Mouse (Mus musculus) ES-Bruce4 (cell line): Measurements from ENCODE around the gene Stoml3.

Experiments
- CTCF ChIP-seq: IDR thresholded peaks from one replicate; pipeline ENCODE4 v1.8.1; 2011; ENCODE audit warnings: low read depth, low read length
- POLR2A ChIP-seq: IDR thresholded peaks from one replicate; pipeline ENCODE4 v1.8.1; 2011; ENCODE audit warnings: low read length; ENCODE audit not compliant: insufficient read depth

- TF ChIP-seq CTCF (no peak), POLR2A (no peak)
Observed at GRCm38 (mm10) chr3:53457750-53458149, 30.7 kb upstream of the Stoml3 start.
